Mouse (Mus musculus): ENCODE results near the gene Gpsm1.

DNA sequence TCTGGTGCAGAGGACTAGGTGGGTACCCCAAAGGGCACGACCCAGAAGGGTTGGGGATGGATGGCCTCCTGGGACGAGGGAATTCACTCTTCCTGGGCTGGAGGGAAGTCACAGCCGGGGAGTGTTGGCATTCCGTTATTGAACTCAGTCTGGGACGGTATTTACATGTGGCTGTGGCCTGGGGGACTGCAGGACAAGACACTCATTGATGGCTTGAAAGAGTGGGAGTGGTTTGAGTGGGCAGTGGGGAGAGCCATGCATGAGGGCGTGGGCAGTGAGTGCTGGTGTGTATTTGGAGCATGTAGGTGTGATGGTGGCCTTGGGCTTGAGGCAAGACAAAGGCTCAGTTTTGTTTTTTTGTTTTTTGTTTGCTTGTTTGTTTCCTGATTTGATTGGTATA is 15.4 kb downstream of the Gpsm1 start:
- TF ChIP-seq CTCF (IDR thresholded peaks at IDR 0.05; ENCODE audit: low read depth, low read length) (no peak), POLR2A (IDR thresholded peaks at IDR 0.05; ENCODE audit: extremely low read depth, insufficient read depth, low read length) (no peak)
